Mouse (Mus musculus) heart, postnatal 14 days (tissue): ENCODE results near the gene Hoxa9. TPM values are rescaled to one million over a fixed set of nuclear protein-coding genes. Genes with fewer than 3 reads are reported as not detected.

ENCODE experiments used
- DNase-seq, 2 experiments: peaks; one replicate each; pipeline ENCODE4 v3.0.0; 2021 to 2022
- intact Hi-C: fragments of 180-260 bp; cut with DNase I; formaldehyde crosslinking; loops from one replicate; pipeline ENCODE4 v1.15.1; 2025
- total RNA-seq, 2 experiments: library from RNA; stranded (reverse); gene quantifications; 2 replicates each; pipeline ENCODE4 v1.2.3; 2021

The Hoxa9 gene
- total RNA-seq, 2 experiments from 2014 or later = not detected

DNA sequence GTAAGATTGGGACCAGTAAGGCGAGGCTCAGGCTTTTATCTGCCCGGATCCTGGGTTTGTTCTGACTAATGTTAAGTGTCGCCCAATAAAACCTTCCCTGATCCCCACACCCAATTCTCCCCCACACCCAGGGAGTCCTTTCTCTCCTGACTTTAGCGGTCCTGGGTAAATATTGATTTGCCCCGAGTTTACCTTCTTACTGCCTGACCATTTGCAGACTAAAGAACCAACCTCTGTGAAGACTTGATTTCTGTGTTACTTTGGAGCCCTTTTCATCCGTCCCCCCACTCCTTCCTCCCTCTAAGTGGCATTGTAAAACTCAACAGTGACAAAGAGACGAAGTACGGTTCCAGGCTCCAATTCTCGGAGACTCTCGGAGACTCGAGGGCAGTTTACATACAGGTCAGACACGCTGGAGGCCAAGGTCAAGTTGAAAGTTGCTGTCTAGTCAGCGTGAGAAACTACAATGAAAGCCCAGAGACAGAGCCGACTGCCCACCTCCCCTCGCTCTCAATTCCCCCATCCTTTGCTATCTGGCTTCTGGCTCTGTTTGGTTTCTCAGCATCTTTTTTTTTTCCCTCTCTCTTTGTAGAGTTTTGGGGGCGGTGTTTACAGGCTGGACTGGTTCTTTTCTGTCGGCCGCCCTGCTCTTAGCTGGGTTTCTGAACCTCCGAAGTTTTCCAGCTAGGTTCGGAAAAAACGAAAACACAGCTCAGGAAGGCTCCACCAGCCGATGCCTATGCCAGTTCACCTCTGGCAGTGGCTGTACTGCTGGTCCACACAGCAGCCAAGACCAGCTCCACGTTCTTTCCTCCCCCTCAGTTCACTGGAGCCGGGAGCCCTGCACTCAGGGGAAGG, 31.8 kb upstream of the Hoxa9 start:
- intact Hi-C loops = no loop called here
- DNase-seq = no peak

DNA sequence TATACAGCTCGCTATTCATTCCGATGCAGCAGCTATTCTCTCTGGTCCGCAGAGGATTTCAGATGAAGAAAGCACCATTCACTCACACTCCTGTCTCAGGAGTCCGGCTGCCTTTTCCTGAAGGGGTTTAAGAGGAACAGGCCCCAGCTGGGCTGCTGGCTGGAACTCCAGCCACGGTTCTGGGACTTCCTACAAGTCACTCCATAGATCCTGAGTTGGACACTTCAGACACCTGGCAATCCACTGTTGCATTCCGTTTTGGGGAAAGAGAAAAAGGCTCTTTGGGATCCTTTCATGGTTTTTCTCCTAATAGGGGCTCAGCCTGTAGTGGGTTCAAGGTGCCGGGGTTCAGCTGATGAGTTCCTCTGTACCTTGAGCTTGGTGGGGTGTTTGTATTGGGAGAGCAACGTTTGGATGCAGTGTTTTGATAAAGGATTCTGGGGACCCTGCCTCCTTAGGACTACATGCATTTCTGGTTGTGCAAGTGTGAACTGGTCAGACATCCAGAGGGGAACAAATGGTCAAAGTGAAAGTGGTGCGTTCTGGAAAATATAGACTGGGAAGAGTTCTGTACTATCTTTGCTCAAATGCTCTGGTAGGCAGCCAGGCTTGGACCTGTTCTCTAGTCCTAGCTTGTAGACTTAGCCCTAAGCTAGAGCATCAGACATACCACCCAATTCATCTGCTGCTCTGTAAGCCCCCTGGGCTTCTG, 31.0 kb upstream of the Hoxa9 start:
- no peak for DNase-seq
- intact Hi-C loops = no loop called here

DNA sequence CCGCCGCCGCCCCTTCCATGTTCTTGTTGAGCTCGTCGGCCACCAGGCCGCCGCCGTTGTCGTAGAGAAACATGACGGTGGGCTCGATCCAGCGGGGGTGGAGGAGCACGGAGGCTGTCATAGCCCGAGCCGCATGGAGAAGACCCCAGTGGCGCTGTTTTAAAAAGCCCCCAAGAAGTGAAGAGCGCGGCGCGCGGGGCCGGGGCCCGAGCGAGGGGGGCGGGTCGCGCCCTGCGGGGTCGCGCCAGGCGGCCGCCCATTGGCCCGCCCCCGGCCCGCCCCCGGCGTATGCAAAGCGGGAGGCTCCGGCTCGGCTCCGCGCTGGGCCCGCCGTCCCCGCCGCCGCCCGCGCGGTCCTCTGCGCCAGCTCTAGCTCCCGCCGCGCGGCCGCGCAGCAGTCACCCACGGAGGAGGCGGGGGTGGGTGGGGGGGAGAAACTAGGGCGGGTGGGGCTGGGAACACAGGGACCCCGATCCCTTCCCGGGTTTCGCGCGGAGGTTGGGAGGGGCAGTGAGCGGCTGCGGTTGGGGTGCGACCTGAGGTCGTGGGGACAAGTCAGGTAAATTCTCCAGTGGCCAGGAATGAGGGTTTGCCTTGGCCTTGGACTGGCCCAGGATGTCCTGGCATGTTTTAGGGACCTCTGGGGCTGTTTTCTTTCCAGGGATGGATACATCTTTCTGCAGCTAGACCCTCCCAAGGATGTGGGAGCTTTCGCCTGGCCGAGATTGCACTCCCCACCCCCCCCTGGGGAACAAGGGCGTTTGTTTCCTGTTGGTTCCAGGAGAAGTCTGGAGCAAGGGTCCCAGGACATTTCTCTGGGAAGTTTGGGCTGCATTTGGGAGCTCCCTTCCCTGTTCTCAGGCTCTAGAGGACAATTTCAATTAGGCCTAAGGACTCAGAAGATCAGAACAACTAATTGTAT, 30.0 kb upstream of the Hoxa9 start, which contains the start of gene Hoxa13:
Gene Hoxa13, minus strand, starts transcription at position 227 of the 922 bp plus-strand sequence.
- DNase-seq = no peak
- intact Hi-C loops = no loop called here

DNA sequence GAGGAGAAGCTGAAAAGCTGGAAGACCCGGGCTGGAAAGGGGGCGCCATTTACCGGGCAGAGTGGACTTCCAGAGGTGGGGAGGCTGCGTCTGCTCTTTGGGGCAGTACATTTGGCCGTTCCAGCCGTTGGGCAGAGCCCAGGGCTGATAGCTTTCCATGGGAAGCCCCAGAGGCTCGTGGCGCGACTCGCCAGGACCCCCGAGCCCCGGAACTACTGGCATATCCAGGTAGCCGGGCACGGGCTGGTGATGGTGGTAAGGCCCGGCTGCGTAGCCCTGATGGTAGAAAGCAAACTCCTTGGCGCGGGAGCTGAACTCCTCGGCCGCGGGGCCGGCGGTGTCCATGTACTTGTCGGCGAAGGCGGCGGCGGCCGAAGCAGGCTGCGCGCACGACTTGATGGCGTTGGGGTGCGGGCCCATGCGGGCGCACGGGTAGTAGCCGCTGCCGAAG, 28.9 kb upstream of the Hoxa9 start:
- intact Hi-C loops = loop anchor here (5.0 kb wide), 4 partner anchors 707 to 1083 kb away; no protein-coding TSS in a partner anchor
- no peak for DNase-seq

DNA sequence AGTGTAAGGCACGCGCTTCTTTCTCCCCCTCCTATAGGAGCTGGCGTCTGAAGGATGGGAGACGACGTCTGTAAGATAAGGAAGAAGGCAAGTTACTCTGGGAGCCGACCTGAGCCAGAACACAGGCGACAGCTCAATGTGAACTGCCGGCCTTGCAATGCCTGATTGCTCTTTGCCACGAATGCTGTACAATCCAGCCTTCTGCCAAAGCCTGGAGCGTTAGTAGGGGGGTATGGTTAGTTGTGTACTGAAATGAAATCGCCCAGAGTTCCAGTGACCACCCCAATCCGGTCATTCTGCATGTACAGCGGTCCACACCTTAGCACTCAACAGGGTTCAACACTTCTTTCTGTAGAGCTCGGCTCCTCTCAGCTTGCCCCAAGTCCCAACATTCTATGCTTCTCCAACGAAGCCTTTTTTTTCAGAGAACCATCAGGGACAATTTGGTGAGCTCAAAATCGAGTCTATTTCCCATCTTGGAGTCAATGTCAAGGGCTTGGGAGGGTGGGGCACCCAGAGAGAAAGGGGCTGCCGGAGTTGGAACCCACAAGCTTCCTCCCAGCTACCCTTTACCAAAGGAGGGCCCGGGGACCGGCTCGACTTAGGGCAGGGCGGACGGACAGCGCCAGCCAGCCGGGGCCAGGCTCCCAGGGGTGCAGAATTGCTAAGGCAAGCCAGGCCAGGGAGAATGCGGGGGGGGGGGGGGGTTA, 28.3 kb upstream of the Hoxa9 start:
- DNase-seq = no peak

DNA sequence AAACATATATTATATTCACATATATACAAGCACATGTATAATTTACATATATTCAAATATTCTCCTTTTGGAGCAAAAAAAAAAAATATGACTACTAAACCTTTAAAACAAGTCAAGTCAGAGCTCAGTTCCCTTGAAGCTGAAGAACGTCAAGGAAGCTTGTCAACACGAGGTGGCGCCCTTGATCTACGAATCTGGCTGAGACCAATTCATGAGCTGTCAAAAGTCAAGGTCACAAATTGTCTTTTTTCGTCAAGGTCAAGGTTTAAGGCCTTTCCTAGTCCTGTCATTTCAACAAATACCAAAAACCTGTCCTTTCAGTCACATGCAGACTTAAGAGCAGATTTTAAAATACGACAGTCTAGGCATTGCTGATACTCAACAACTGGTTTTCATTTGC, 26.1 kb upstream of the Hoxa9 start:
- intact Hi-C loops = loop anchor here (1.0 to 5.0 kb wide), 7 partner anchors 467 to 1080 kb away; no protein-coding TSS in a partner anchor
- peak; percentile 85 to 90 for DNase-seq

More for the DNA sequence above, 28.3 kb upstream of the Hoxa9 start:
- intact Hi-C loops = loop anchor here (5.0 kb wide), 4 partner anchors 708 to 1082 kb away; no protein-coding TSS in a partner anchor

DNA sequence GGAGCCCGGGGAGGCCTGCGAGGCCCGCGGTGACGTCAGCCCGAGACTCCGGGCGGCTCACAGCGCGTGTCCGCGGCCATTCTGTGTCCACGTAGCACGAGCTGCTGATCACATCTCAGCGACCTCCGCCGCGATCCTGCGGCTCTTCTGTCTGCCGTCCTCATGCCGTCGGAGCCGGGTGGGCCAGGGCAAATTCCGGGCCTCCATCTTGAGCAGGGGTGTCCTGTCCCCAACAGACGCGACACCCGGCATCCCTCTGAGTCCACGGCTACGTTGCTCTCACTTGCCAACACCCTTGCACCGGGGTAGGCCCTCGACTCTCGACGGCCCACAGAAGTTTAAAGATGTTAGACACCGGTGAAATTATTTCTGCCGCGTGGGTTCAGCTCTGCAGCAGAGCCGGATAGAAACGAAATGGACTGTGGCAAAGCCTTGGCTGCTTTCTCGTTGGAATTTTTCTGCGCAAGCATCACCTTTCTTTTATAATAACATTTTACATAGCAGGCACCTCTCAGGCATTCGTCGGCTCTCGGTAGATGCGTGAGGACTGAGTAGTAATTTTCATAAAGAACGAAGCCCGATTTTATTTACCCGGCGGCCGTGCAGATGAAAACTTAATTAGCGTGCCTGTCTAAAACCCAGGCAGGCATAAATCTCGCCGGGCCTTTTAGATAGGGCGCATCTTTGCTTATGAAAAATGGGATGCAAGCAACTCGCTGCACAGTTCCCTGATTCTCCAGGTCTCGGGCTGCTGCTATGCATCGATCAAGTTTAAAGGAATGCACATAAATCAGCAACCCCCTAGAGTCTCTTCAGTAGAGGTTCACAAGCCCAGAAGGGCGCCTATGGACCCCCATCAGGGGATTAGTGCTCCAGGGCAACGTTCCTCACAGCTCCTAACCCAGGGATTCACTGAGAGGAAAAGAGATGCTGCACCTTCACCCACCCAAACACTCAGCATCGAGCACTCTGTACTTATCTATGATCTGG, 22.9 kb upstream of the Hoxa9 start:
- no peak for DNase-seq
- intact Hi-C loops = no loop called here

DNA sequence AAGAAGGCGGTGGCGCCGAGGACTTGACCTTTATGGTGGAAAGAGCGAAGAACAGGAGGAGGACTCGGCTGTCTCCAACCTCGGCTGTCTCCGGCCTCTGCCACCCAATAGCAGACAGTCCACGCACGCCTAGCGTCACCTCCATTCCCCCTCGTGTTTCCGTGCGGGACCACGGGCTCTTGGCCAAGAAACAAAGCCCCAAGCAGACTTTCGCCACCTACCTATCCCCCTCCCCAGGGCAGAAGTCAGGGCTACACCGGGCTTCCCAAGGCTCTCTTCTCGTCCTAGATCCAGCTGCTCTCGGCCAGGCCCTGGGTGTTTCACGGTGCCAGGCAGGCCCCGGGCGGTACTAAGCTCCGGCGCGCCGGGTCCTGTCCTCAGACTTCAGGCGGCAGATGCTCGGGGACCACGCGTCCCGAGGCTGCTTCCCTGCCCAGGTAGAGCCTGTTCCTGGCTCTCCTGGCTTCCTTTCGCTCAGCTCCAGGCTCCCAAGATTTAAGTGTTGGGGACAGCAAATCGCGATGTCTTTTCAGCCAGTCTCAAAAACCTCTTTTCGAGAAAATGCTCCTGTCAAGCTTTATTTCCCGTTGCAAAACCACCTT, 22.0 kb upstream of the Hoxa9 start:
- DNase-seq = no peak
- intact Hi-C loops = no loop called here

DNA sequence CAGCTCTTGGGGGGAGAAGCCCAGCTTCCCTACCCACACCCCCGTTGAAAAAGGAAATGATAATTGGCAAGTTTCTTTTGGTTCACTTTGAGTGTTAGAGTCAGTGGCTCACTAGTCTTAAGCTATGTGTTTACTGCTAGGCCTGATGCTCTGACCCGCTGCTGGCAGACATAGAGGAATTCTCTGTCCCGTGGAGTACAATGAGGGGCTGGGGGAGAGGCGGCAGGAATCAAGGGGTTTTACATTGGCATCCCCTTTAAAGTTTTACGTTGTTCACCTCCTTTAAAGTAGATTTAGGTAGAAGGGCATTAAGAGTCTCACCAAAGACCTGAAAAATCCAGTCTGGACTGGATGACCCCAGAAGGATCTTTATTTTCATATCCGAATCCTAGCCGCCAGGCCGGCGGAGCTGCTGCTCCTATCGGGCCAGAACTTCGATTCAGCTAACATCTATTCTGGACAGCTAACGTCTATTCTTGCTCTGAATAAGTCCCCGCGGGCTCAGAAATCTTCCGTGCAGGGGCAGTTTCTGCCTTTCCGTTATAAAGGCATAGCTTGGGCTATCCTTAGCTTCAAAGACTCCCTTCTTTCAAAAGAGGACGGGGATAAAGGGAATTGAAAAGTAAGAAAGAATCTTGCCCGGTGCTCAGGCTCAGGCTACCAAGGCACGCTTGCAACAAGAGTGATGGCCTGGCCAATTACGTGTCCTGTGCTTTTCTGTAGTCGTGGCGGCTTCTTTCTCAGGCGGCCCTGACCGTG, 21.3 kb upstream of the Hoxa9 start:
- intact Hi-C loops = no loop called here
- DNase-seq = no peak

DNA sequence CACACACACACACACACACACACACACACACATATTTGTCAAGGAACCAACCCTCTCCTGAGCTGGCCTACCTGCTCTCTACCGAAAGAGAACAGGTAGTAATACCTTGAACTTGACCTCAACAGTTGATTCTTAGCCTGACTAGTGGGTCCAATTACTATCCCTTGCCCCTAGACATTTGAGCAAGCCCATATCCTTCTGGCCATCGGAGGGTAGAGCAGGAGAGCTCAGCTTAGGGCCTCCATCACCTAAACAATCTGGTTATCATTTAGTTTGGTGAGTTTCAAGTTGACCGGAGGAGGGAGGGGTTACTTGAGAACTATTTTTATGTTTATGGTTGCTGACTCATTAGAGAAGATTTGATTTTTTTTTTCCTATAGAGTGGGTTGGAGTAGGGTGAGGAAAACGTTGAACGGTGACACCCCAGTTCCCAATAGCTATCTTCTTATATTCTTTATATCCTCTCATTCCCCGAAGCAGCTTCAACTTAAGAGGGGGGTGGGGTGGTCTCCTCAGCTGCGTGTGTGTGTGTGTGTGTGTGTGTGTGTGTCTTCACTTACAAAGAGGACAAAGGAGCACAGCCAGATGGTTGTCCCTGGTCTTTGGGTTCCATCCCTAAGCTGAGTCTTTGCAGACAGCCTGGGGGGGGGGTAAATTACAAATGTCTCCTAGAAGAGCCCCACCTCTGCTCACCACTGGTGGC, 20.4 kb upstream of the Hoxa9 start:
- DNase-seq = no peak
- intact Hi-C loops = no loop called here

DNA sequence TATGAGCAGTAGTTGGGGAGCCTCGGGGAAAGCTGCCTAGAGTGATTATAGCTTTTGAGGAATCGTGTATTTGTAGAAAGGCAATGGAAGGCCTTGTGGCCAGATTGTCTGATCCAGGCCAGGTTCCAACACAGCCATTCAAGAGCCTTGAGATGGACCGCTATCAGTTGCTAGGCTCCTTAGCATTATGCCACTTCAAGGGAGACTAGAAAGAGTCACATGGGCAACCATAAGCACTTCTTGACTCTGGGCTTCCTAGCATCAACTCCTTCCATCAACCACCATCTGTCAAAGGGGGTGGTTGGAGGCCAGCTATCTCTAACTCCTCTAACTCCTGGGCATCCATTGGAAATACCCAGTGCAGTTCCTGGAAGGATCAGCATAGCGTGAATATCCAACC, 18.9 kb upstream of the Hoxa9 start:
- no peak for DNase-seq
- intact Hi-C loops = no loop called here

DNA sequence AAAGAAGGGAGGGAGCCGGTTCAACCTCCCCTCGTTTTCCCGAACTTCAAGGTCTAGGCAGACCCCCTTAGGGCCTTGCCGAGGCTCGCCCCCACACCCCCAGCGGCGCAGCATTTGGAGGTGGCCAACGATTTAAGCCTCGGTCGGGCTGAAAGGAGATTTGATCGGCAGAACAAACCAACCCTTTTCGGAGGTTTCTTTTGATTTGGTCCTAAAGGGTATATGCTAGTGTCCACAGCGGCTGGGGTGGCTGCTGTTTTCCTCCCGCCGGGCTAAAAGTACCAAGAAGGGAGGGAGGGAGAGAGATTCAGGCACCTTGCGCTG, 18.5 kb upstream of the Hoxa9 start:
- DNase-seq = no peak
- intact Hi-C loops = no loop called here

DNA sequence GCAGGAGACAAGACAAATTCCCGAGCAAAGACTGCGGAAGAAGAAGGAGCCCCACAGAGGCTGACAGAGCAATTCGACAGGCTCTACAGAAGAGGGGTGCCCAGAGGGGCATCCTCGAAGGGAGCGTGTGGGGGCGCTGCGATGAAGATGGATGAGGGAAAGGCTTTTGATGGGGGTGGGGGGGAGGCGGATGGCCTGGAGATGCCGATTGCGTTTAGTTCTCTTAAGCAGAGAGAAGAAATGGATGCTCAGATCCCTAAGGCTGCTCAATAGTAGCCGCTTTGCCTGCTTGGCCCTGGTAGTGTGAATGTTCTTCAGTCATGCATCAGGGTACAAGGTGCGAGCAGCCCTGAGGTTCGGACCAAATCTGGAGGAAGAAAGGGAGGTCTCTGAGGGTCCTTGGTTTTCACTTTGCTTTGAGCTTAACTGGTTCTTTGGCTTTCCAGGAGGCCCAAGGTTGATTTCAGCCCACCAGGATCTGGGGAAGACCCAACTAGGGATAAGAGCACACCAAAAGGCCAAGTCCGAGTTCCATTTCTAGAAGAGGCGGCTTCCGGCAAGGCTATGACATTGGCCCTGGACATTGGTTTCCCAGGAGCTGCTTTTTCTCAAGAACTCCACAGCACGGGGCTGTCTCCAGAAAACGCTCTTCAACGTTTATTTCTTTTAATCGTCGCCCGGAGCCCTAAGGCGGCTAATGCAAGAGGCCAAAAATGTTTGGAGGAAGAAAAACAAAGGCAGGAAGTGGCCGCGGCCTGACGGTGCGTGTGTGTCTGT, 17.9 kb upstream of the Hoxa9 start:
- DNase-seq = no peak
- intact Hi-C loops = no loop called here

DNA sequence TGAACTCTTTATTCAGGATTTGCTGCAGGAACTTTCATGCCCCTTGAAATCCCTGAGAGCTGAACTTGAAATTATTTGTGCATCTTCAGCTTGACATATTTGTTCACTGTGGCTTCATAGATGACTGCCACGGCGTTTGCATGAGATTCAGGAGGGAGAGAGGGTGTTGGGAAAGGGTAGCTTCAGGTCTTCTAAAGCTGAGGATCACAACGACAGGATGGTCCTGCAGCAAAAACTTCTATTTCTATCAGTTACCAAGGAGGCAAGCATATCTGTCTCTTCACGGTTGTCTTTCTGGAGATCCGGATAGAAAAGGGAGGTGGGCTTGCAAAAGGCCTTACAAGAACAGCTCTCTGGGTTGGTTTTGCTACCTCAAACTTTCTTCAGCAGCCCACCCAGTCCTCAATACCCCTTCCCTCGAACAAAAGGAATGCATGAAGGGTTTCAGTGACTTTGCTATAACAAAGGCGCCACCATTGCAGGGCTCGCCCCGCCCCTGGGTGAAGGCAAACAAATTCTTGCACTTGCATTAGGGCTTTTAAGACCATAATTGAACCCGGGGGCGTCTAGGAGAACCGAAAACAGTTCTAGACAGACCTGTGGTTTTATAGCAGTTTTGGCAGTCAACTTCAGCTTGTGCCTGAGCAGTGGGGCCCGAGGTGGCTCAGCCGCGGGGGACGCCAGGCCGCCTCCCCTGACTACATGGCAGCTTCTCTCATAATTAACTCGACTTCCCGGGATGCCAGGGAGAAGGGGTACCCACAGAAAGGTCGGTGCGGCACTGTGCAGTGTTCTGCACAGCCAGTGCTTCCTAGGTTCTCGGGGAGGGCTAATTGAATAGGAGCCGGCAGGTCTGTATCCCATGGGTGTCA, 17.1 kb upstream of the Hoxa9 start:
- intact Hi-C loops = no loop called here
- no peak for DNase-seq

DNA sequence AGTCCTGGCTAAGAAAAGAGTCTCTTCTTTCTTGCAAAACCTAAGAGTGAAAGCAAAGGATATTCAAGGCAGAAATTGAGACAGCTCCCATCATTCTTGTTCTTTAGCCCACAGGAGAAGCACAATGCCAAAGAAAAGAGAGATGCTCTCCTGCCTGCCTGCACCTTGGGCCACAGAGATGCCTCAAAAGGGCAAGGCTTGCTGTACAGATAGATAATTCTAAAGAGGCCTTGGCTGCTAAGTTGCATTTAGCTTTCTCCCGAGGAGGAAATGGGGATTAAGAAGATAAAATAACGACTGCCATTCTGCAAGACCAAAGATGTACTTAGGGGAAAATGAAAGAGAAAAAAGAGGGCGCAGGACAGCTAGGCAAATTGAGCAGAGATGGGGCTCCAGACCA, 16.0 kb upstream of the Hoxa9 start:
- intact Hi-C loops = no loop called here
- no peak for DNase-seq
